Comparison of ENCODE assay signal across 28 mouse cellular contexts in genomic region chr16:77695443-77695842, GRCm38 (mm10).
"Had no signal": no experiment of that assay in that cellular context is flagged by ENCODE, and none has a peak within 500 bp of the region (broad histone marks: within the 10 kb centered on the region; RNA-seq: fewer than 3 reads in every experiment).

No protein-coding gene starts in this region.

- H3K4me3 ChIP-seq: limb, embryonic 10.5 days; limb, embryonic 12.5 days; limb, embryonic 13.5 days; limb, embryonic 15.5 days; liver, embryonic 12.5 days; liver, embryonic 13.5 days; liver, embryonic 15.5 days; lung, embryonic 15.5 days; megakaryocyte, embryonic 14.5 days; midbrain, embryonic 10.5 days; midbrain, embryonic 12.5 days; midbrain, embryonic 13.5 days; midbrain, embryonic 15.5 days; myocyte; neural tube, embryonic 12.5 days had no signal

- DNase-seq: left cerebral cortex, postnatal 4 days; liver; liver, embryonic 13.5 days; liver, postnatal 0 days; lung, adult 18-20 months; lung, adult 2 months; lung, embryonic 14.5 days; lung, postnatal 10 days; lung, postnatal 14 days; lung, postnatal 36 days; lung, postnatal 4 days; midbrain, embryonic 14.5 days had no signal

- H3K27ac ChIP-seq: limb, embryonic 10.5 days; limb, embryonic 12.5 days; limb, embryonic 13.5 days; limb, embryonic 15.5 days; liver, embryonic 12.5 days; liver, embryonic 13.5 days; liver, embryonic 14.5 days; liver, embryonic 15.5 days; lung, embryonic 15.5 days; macrophage; midbrain, embryonic 10.5 days; midbrain, embryonic 12.5 days; midbrain, embryonic 13.5 days; midbrain, embryonic 15.5 days; neural tube, embryonic 12.5 days had no signal

- H3K36me3 ChIP-seq: limb, embryonic 10.5 days; limb, embryonic 12.5 days; limb, embryonic 13.5 days; limb, embryonic 15.5 days; liver, embryonic 12.5 days; liver, embryonic 13.5 days; liver, embryonic 15.5 days; lung, embryonic 15.5 days; midbrain, embryonic 10.5 days; midbrain, embryonic 12.5 days; midbrain, embryonic 13.5 days; midbrain, embryonic 15.5 days; neural tube, embryonic 12.5 days had no signal

- H3K9me3 ChIP-seq: limb, embryonic 10.5 days; limb, embryonic 12.5 days; limb, embryonic 13.5 days; limb, embryonic 15.5 days; liver, embryonic 12.5 days; liver, embryonic 13.5 days; liver, embryonic 15.5 days; lung, embryonic 15.5 days; megakaryocyte, embryonic 14.5 days; midbrain, embryonic 10.5 days; midbrain, embryonic 12.5 days; midbrain, embryonic 13.5 days; midbrain, embryonic 15.5 days; neural tube, embryonic 12.5 days had no signal

- H3K4me1 ChIP-seq: limb, embryonic 10.5 days; limb, embryonic 12.5 days; limb, embryonic 15.5 days; liver, embryonic 12.5 days; liver, embryonic 13.5 days; liver, embryonic 15.5 days; lung, embryonic 15.5 days; megakaryocyte, embryonic 14.5 days; midbrain, embryonic 10.5 days; midbrain, embryonic 12.5 days; midbrain, embryonic 13.5 days; midbrain, embryonic 15.5 days; neural tube, embryonic 12.5 days had no signal

- H3K27me3 ChIP-seq: limb, embryonic 12.5 days; limb, embryonic 13.5 days; limb, embryonic 15.5 days; liver, embryonic 12.5 days; liver, embryonic 13.5 days; liver, embryonic 15.5 days; lung, embryonic 15.5 days; megakaryocyte, embryonic 14.5 days; midbrain, embryonic 12.5 days; midbrain, embryonic 13.5 days; midbrain, embryonic 15.5 days; neural tube, embryonic 12.5 days had no signal
